Mouse (Mus musculus) left cerebral cortex, postnatal 4 days (tissue): ENCODE data around the gene Tomm40. TPM values are rescaled to one million over a fixed set of nuclear protein-coding genes. Genes with fewer than 3 reads are reported as not detected.
"Not testable (repeated sequence)": the region's sequence is repeated elsewhere in the genome, so short reads cannot be mapped to it uniquely, and the experiment has no call there.

Source experiments
- DNase-seq: peaks from one replicate; pipeline ENCODE4 v3.0.0-alpha.2; 2022
- intact Hi-C: fragments of 180-260 bp; cut with DNase I; formaldehyde crosslinking; loops from one replicate; pipeline ENCODE4 v1.15.1; 2025
- total RNA-seq, 2 experiments: library from RNA; stranded (reverse); gene quantifications; 2 replicates each; pipeline ENCODE4 v1.2.3; 2021

The Tomm40 gene
- total RNA-seq, 2 experiments from 2014 or later, result 95.8 to 104 TPM

GRCm38 (mm10) chr7:19691873-19692865 lies 23.1 kb downstream of the Tomm40 start, which contains the start of gene Apoc1:
Apoc1 (minus strand) TSS chr7:19692660.
- intact Hi-C loops, result no loop called here
- DNase-seq, result no peak

- intact Hi-C loops, result no loop called here
- no peak for DNase-seq
These were observed 23.8 kb downstream of the Tomm40 start for GRCm38 (mm10) chr7:19691434-19691833.

- DNase-seq, result no peak
- intact Hi-C loops, result no loop called here
These were observed 24.4 kb downstream of the Tomm40 start for GRCm38 (mm10) chr7:19690845-19691244.

- intact Hi-C loops, result no loop called here
- no peak for DNase-seq
These were observed 26.6 kb downstream of the Tomm40 start for GRCm38 (mm10) chr7:19688611-19689010.

GRCm38 (mm10) chr7:19688101-19688500 lies 27.1 kb downstream of the Tomm40 start:
- DNase-seq, result no peak
- intact Hi-C loops, result no loop called here

DNA sequence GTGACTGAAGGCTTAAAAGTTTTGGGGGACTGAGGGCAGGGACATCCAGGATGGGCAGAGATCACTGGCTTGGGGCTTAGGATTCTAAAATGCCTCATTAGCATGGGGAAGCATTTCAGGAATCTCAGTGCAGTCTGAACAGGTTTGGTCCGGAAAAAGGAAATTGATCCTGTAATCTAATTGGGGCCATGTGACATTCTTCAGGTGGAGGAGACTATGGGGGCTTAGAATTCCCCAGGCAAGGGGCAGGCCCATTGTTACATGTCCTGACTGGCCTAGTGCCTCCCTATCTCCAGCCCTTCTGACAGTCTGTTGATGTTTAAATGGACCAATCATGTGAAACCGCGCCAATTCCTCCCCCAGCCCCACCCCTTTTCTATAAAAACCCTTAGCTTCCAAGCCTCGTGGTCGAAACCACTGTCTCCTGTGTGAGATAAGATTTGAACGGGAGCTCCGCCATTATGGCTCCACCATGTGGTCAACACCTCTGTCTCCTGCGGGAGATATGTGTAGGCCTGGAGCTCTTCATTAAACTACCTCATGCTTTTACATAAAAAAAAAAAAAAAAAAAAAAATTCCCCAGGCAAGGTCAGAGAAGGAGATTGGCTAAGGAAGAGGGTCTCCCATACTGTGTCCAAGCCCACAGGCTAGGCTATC lies 28.2 kb downstream of the Tomm40 start:
- intact Hi-C loops, DNase-seq: not testable (repeated sequence)

- intact Hi-C loops, result no loop called here
These were observed 28.7 kb downstream of the Tomm40 start for GRCm38 (mm10) chr7:19686521-19686920.

DNA sequence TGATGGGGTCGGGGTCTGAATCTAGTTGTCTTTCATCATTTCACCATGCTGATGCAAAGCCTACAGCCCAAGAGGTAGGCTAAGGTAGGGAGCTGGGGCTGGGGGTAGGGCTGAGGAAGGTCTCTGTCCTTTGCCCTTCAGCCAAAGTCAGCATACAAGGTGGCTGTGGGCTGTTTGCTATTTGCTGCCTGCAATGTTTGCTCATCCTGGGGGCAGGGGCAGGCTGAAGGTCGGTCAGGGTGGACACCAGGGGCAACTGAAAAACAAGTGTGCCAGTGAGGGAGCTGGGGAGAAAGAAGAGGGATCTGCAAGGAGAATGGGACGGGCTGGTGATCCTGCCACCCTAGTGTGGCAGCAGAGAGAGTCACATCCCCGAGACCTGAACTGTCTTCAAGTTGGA lies 29.9 kb downstream of the Tomm40 start:
- intact Hi-C loops, result no loop called here
- DNase-seq, result no peak

More at GRCm38 (mm10) chr7:19686521-19686920, 28.7 kb downstream of the Tomm40 start:
- no peak for DNase-seq

DNA sequence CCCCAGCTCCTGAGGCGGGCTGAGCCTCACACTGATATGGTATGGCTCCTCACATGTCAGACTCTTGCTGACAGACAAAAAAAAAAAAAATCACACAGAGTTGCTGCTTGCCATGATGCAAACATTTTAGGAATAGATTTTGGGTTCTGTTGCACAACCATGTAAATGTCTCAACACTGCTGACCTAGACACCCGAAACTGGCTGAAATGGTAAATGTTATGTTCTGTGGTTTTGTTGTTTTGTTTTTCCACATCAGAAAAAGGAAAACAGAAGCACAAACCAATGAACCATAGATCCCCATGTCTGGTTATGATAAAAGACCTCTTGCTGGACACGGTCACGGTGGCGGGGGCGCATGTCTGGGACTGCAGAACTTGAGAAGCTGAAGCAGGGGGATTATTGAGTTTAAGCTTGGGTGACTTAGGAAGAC lies 31.5 kb downstream of the Tomm40 start:
- no peak for DNase-seq
- intact Hi-C loops, result no loop called here

GRCm38 (mm10) chr7:19682979-19683378 lies 32.3 kb downstream of the Tomm40 start:
- DNase-seq, result no peak
- intact Hi-C loops, result no loop called here

DNA sequence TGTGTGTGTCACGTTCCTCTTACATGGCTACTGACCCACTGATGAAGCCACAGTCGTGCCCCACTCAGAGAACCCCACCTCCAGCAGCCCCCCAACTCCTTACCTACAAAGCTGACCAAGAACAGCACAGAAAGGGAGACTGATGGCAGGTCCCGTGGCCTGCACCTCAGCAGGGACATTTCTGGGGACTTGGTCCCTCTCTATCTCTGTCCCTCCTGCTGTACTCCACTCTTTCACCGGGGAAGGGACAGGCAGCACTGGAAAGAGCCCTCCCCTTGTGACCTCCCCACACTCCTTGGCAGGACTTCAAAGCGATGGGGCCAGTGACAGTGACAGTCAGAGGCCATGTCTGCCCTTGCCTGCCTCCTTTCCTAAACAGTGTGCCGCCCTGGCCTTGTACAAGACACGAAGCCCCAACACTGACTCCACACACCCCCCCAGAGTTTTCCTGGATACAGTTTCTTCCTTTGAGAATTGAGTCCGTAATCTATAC lies 34.0 kb downstream of the Tomm40 start, which contains the start of the genes Gm44805 and Apoc4:
Gene Gm44805 (minus strand): TSS at position 222 of the 493 bp plus-strand sequence.
Gene Apoc4 (minus strand): TSS at position 278 of the 493 bp plus-strand sequence.
- intact Hi-C loops, result no loop called here
- DNase-seq, result no peak

DNA sequence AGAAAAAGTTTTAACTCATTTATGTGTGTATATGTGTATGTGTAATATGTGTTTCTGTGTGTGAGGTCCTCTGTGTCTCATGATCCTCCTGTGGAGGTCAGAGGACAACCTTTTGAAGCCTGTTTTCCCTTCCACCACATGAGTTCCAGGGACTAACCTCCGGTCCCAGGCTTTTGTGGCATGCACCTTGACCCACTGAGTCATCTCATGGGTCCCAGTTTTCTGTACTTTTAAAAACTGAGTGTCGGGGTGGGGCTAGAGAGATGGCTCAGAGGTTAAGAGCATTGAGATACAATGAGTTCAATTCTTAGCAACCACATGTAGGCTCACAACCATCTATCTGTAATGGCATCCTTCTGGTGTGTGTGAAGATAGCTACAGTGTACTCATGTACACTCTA lies 34.5 kb downstream of the Tomm40 start:
- intact Hi-C loops, result no loop called here
- DNase-seq, result no peak

DNA sequence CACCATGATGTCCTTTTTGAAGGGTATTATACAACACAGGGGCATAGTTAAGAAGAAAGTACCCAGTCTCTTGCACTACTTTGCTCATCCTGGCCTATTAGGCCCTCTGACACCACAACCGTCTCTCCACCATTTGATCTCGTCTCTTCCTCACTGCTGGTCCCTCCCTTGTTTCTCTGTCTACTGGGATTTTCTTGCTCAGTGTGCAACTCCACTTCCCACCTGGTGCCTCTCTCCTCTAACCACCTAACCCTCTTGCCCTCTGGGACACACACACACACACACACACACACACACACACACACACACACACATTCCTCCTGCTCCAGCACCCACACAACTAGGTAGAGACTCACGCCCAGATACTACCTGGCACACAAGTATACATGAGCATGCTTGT lies 36.3 kb downstream of the Tomm40 start:
- no peak for DNase-seq
- intact Hi-C loops, result no loop called here

GRCm38 (mm10) chr7:19677872-19678271 lies 37.4 kb downstream of the Tomm40 start, which contains the start of gene Apoc2:
Apoc2 (minus strand) TSS chr7:19677941.
- no peak for DNase-seq
- intact Hi-C loops, result no loop called here

GRCm38 (mm10) chr7:19676662-19677061 lies 38.6 kb downstream of the Tomm40 start:
- intact Hi-C loops, result no loop called here
- DNase-seq, result no peak

DNA sequence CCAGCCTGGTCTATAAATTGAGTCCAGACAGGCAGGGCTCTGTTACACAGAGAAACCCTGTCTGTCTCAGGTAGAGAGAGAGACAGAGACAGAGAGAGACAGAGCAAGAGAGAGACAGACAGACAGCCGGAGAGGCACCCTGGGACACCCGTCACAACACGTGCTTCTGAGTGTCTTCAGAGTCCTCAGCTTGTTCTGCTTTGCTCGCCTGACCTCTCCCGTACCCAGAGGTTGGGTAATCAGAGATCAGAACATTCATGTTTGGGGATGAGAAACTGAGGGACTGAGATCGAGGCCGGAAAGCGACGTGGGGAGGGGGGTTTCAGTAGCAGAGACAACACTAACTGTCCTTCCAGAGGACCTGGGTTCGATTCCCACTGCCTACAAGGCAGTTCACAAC lies 39.4 kb downstream of the Tomm40 start:
- intact Hi-C loops, result no loop called here
- no peak for DNase-seq

- DNase-seq, result no peak
- intact Hi-C loops, result no loop called here
These were observed 42.0 kb downstream of the Tomm40 start for GRCm38 (mm10) chr7:19673083-19673699.

GRCm38 (mm10) chr7:19671511-19671910 lies 43.7 kb downstream of the Tomm40 start:
- no peak for DNase-seq
- intact Hi-C loops, result no loop called here

GRCm38 (mm10) chr7:19668947-19669721 lies 46.1 kb downstream of the Tomm40 start:
- DNase-seq, result peak; percentile 94

GRCm38 (mm10) chr7:19667434-19667833 lies 47.8 kb downstream of the Tomm40 start:
- intact Hi-C loops, result loop anchor here (1.0 kb wide), 1 partner anchor 34 kb away; no protein-coding TSS in a partner anchor
- DNase-seq, result no peak

More at GRCm38 (mm10) chr7:19668947-19669721, 46.1 kb downstream of the Tomm40 start:
- intact Hi-C loops, result no loop called here
